Mouse (Mus musculus) intestine, embryonic 14.5 days (tissue): ENCODE data around the gene Armc2. TPM values are rescaled to one million over a fixed set of nuclear protein-coding genes. Genes with fewer than 3 reads are reported as not detected.

ENCODE experiments used
- ATAC-seq: fragments of 200-750 bp; cut with Nextera tagmentation; replicated peaks from 2 replicates; pipeline ENCODE4 v1.8.0; 2017; ENCODE audit warnings: low read depth, moderate number of reproducible peaks, moderate TSS enrichment, moderate library complexity; ENCODE audit not compliant: low FRiP score, low TSS enrichment
- DNase-seq: peaks from one replicate; pipeline ENCODE4 v3.0.0-alpha.2; 2018; ENCODE audit warnings: low spot score
- H3K27ac ChIP-seq: fragments of 300-500 bp; sonication (generic); 2 replicates; pipeline ENCODE4 v1.5.1; 2014; ENCODE audit warnings: low read depth, mild to moderate bottlenecking, control low read depth
- H3K27me3 ChIP-seq: fragments of 300-500 bp; sonication (generic); replicated peaks from 2 replicates; pipeline ENCODE4 v1.6.1; 2014; ENCODE audit warnings: low read length, control low read depth; ENCODE audit not compliant: control insufficient read depth, insufficient read depth
- H3K36me3 ChIP-seq: fragments of 300-500 bp; sonication (generic); 2 replicates; pipeline ENCODE4 v1.6.1; 2014; ENCODE audit warnings: low read length, control low read depth; ENCODE audit not compliant: control insufficient read depth, insufficient read depth
- H3K4me1 ChIP-seq: fragments of 300-500 bp; sonication (generic); replicated peaks from 2 replicates; pipeline ENCODE4 v1.6.1; 2014; ENCODE audit warnings: low read length, control low read depth, mixed read lengths; ENCODE audit not compliant: control insufficient read depth, insufficient read depth
- H3K4me2 ChIP-seq: fragments of 300-500 bp; sonication (generic); 2 replicates; pipeline ENCODE4 v1.6.1; 2014; ENCODE audit warnings: low read length
- H3K4me3 ChIP-seq: fragments of 300-500 bp; sonication (generic); 2 replicates; pipeline ENCODE4 v1.5.1; 2014; ENCODE audit warnings: low read depth, low read length, control low read depth, mixed read lengths
- H3K9ac ChIP-seq: fragments of 300-500 bp; sonication (generic); 2 replicates; pipeline ENCODE4 v1.6.1; 2014; ENCODE audit warnings: mild to moderate bottlenecking, low read length
- H3K9me3 ChIP-seq: fragments of 300-500 bp; sonication (generic); 2 replicates; pipeline ENCODE4 v1.6.1; 2016; ENCODE audit warnings: low read length, control low read depth; ENCODE audit not compliant: control insufficient read depth
- WGBS: fragments of 180-500 bp; shearing (Covaris S2); extraction: QIAGEN DNeasy Blood & Tissue Kit; methylation state at CpG from one replicate; pipeline ENCODE4 v1.1.7; 2014; 5-methylcytosine and 5-hydroxymethylcytosine counted together
- polyA plus RNA-seq: library from polyadenylated mRNA; unstranded; fragments of >200 nt; fragmentation: Nextera tagmentation; extraction: Ambion mirVana; gene quantifications from 2 replicates; pipeline ENCODE4 v1.2.1, GENCODE M21; 2014

Gene Armc2
- polyA plus RNA-seq, 1 experiment from 2014 or later, result 1.7 TPM

GRCm38 (mm10) chr10:42031021-42031420 lies 12.8 kb upstream of the Armc2 start:
- 0 out of 2 replicates have a peak, but pooled peaks have one; percentile 50 for ATAC-seq
- H3K4me1 ChIP-seq, result no peaks in the 10 kb centered on the region; the same call in 1 of the 2 replicates
- WGBS, result 16% methylated on average over 16 of the region's 16 CpGs

GRCm38 (mm10) chr10:42029502-42029901 lies 11.3 kb upstream of the Armc2 start:
- no peak overlapping the region for H3K4me3 ChIP-seq
- no peaks in the 10 kb centered on the region for H3K36me3 ChIP-seq
- no peak overlapping the region for H3K4me2 ChIP-seq
- DNase-seq, result no peak
- H3K9me3 ChIP-seq, result no peaks in the 10 kb centered on the region
- H3K4me1 ChIP-seq, result no peaks in the 10 kb centered on the region; the same call in 1 of the 2 replicates
- ATAC-seq, result no peak
- no peak overlapping the region for H3K27ac ChIP-seq
- H3K9ac ChIP-seq, result no peak overlapping the region
- WGBS, result 73% methylated on average over 5 of the region's 5 CpGs
- no peaks in the 10 kb centered on the region for H3K27me3 ChIP-seq

More at GRCm38 (mm10) chr10:42031021-42031420, 12.8 kb upstream of the Armc2 start:
- H3K9me3 ChIP-seq, result no peaks in the 10 kb centered on the region
- H3K9ac ChIP-seq, result no peak overlapping the region
- no peaks in the 10 kb centered on the region for H3K27me3 ChIP-seq
- H3K4me3 ChIP-seq, result no peak overlapping the region
- DNase-seq, result peak; percentile 60
- H3K4me2 ChIP-seq, result peak overlapping the region; percentile 21; the same call in 1 of the 2 replicates
- H3K36me3 ChIP-seq, result no peaks in the 10 kb centered on the region
- no peak overlapping the region for H3K27ac ChIP-seq

GRCm38 (mm10) chr10:42027337-42027736 lies 9.1 kb upstream of the Armc2 start:
- H3K4me1 ChIP-seq, result no peaks in the 10 kb centered on the region; the same call in 1 of the 2 replicates
- H3K9ac ChIP-seq, result no peak overlapping the region
- no peaks in the 10 kb centered on the region for H3K27me3 ChIP-seq
- DNase-seq (no peak), ATAC-seq (no peak)
- H3K4me2 ChIP-seq, result peak overlapping the region; percentile 38
- no peak overlapping the region for H3K4me3 ChIP-seq
- WGBS, result 32% methylated on average over 11 of the region's 11 CpGs
- H3K27ac ChIP-seq, result no peak overlapping the region
- no peaks in the 10 kb centered on the region for H3K36me3 ChIP-seq
- H3K9me3 ChIP-seq, result no peaks in the 10 kb centered on the region

- no peaks in the 10 kb centered on the region; the same call in 1 of the 2 replicates for H3K4me1 ChIP-seq
- H3K27ac ChIP-seq, result no peak overlapping the region
- no peaks in the 10 kb centered on the region for H3K36me3 ChIP-seq
- no peak overlapping the region for H3K9ac ChIP-seq
- H3K4me3 ChIP-seq, result no peak overlapping the region
- ATAC-seq (no peak), DNase-seq (no peak)
- WGBS, result 69% methylated on average over 6 of the region's 6 CpGs
- H3K27me3 ChIP-seq, result no peaks in the 10 kb centered on the region
- no peaks in the 10 kb centered on the region for H3K9me3 ChIP-seq
- H3K4me2 ChIP-seq, result no peak overlapping the region
These were observed 6.2 kb upstream of the Armc2 start for GRCm38 (mm10) chr10:42024406-42024805.

- no peak for DNase-seq
- H3K4me3 ChIP-seq, result no peak overlapping the region
- WGBS, result 80% methylated on average over 9 of the region's 9 CpGs
These were observed 3.3 kb upstream of the Armc2 start for GRCm38 (mm10) chr10:42021536-42021935.

GRCm38 (mm10) chr10:42014086-42014485 lies 4.2 kb downstream of the Armc2 start:
- DNase-seq, result no peak
- Histone ChIP-seq H3K4me1 (no peaks in the 10 kb centered on the region; the same call in 1 of the 2 replicates), H3K9ac (no peak overlapping the region), H3K36me3 (no peaks in the 10 kb centered on the region), H3K27me3 (0 out of 2 replicates have a peak, but pooled peaks cover 6% of the 10 kb centered on the region), H3K9me3 (no peaks in the 10 kb centered on the region), H3K27ac (no peak overlapping the region), H3K4me2 (no peak overlapping the region), H3K4me3 (no peak overlapping the region)
- 76% methylated on average over 5 of the region's 5 CpGs for WGBS
- ATAC-seq, result no peak

More at GRCm38 (mm10) chr10:42021536-42021935, 3.3 kb upstream of the Armc2 start:
- Histone ChIP-seq H3K4me2 (no peak overlapping the region), H3K9me3 (no peaks in the 10 kb centered on the region), H3K9ac (no peak overlapping the region), H3K27me3 (0 out of 2 replicates have a peak, but pooled peaks cover 6% of the 10 kb centered on the region), H3K36me3 (no peaks in the 10 kb centered on the region), H3K4me1 (no peaks in the 10 kb centered on the region; the same call in 1 of the 2 replicates), H3K27ac (no peak overlapping the region)
- no peak for ATAC-seq

- no peak overlapping the region for H3K9ac ChIP-seq
- WGBS, result 81% methylated on average over 10 of the region's 10 CpGs
- no peak for ATAC-seq
- no peaks in the 10 kb centered on the region for H3K27me3 ChIP-seq
- DNase-seq, result no peak
- H3K4me1 ChIP-seq, result no peaks in the 10 kb centered on the region
- no peak overlapping the region for H3K4me3 ChIP-seq
- no peaks in the 10 kb centered on the region for H3K9me3 ChIP-seq
- H3K36me3 ChIP-seq, result no peaks in the 10 kb centered on the region
- H3K4me2 ChIP-seq, result no peak overlapping the region
- H3K27ac ChIP-seq, result no peak overlapping the region
These were observed 7.3 kb downstream of the Armc2 start for GRCm38 (mm10) chr10:42010761-42011435.

- no peaks in the 10 kb centered on the region for H3K36me3 ChIP-seq
- no peaks in the 10 kb centered on the region for H3K27me3 ChIP-seq
- no peak overlapping the region for H3K4me3 ChIP-seq
- no peak overlapping the region for H3K27ac ChIP-seq
- no peak for ATAC-seq
- no peak overlapping the region for H3K4me2 ChIP-seq
- H3K4me1 ChIP-seq, result 0 out of 2 replicates have a peak, but pooled peaks cover 3% of the 10 kb centered on the region
- WGBS, result 70% methylated on average over 3 of the region's 3 CpGs
- H3K9ac ChIP-seq, result no peak overlapping the region
- H3K9me3 ChIP-seq, result no peaks in the 10 kb centered on the region
- DNase-seq, result no peak
These were observed 13.0 kb downstream of the Armc2 start for GRCm38 (mm10) chr10:42005259-42005658.

GRCm38 (mm10) chr10:42004690-42005089 lies 13.6 kb downstream of the Armc2 start:
- H3K9ac ChIP-seq, result no peak overlapping the region
- no peaks in the 10 kb centered on the region for H3K27me3 ChIP-seq
- H3K27ac ChIP-seq, result no peak overlapping the region
- DNase-seq (no peak), ATAC-seq (no peak)
- 40% methylated on average over 7 of the region's 7 CpGs for WGBS
- H3K4me2 ChIP-seq, result no peak overlapping the region
- H3K4me1 ChIP-seq, result 0 out of 2 replicates have a peak, but pooled peaks cover 3% of the 10 kb centered on the region
- H3K4me3 ChIP-seq, result no peak overlapping the region
- H3K36me3 ChIP-seq, result no peaks in the 10 kb centered on the region
- no peaks in the 10 kb centered on the region for H3K9me3 ChIP-seq
